Comparison of ENCODE assay signal across 20 mouse cellular contexts in genomic region chr9:63069919-63070318, GRCm38 (mm10).
DNase-seq lines count a peak whose midpoint lies in the region; ATAC-seq lines count a peak whose summit lies in the region.
"Had no signal": no experiment of that assay in that cellular context is flagged by ENCODE, and none has a peak within 500 bp of the region (broad histone marks: within the 10 kb centered on the region; RNA-seq: fewer than 3 reads in every experiment).

No protein-coding gene starts in this region.

- H3K27ac ChIP-seq in midbrain, embryonic 14.5 days (replicated peaks; ENCODE audit: low read depth, low read length): no peak overlapping the region
- no peak overlapping the region for H3K27ac ChIP-seq in midbrain, embryonic 15.5 days
- H3K27ac ChIP-seq: hindbrain, embryonic 15.5 days; limb, embryonic 12.5 days; liver, embryonic 15.5 days; neural tube, embryonic 15.5 days had no signal

- H3K27me3 ChIP-seq in midbrain, embryonic 14.5 days (ENCODE audit: control insufficient read depth, insufficient read depth, low read length): no peaks in the 10 kb centered on the region
- no peaks in the 10 kb centered on the region for H3K27me3 ChIP-seq in midbrain, embryonic 15.5 days (replicated peaks)
- H3K27me3 ChIP-seq: hindbrain, embryonic 15.5 days; limb, embryonic 12.5 days; liver, embryonic 15.5 days; neural tube, embryonic 15.5 days had no signal

- H3K9me3 ChIP-seq in midbrain, embryonic 14.5 days (ENCODE audit: control insufficient read depth, low read length): no peaks in the 10 kb centered on the region
- H3K9me3 ChIP-seq in midbrain, embryonic 15.5 days: no peaks in the 10 kb centered on the region
- H3K9me3 ChIP-seq: hindbrain, embryonic 15.5 days; limb, embryonic 12.5 days; liver, embryonic 15.5 days; neural tube, embryonic 15.5 days had no signal

- whole genome bisulfite sequencing in midbrain, embryonic 14.5 days: 73% methylated on average over 6 of the region's 6 CpGs
- WGBS in midbrain, embryonic 15.5 days: 78% methylated on average over 6 of the region's 6 CpGs

- no peak overlapping the region for H3K4me2 ChIP-seq in midbrain, embryonic 14.5 days (ENCODE audit: low read length)
- no peak overlapping the region for H3K4me2 ChIP-seq in midbrain, embryonic 15.5 days
- H3K4me2 ChIP-seq: hindbrain, embryonic 15.5 days; limb, embryonic 12.5 days; liver, embryonic 15.5 days; neural tube, embryonic 15.5 days had no signal

- DNase-seq in midbrain, embryonic 14.5 days: peak; percentile 18
- DNase-seq in frontal cortex, adult 2 months (ENCODE audit: extremely low spot score in 1 of 2, low spot score in 1 of 2): peak; percentile 77 to 82
- DNase-seq in left cerebral cortex, adult 8-10 months (ENCODE audit: low spot score in 2 of 2): peak; percentile 24 to 70
- DNase-seq in right cerebral cortex, postnatal 36 days (ENCODE audit: low spot score in 2 of 2): peak; percentile 45 to 76
- DNase-seq in embryo, embryonic 10.5 days (ENCODE audit: low spot score): no peak
- DNase-seq in spleen, adult 12 weeks (ENCODE audit: low spot score): no peak
- no peak for DNase-seq in adrenal gland, adult 8-10 months
- DNase-seq: adrenal gland, postnatal 14 days; cerebellum, adult 9-10 months; heart, postnatal 10 days; kidney, adult 11 months; kidney, postnatal 10 days; lung, postnatal 10 days; thymus, postnatal 25 days had no signal

- no peak for ATAC-seq in midbrain, embryonic 14.5 days (ENCODE audit: low FRiP score, low TSS enrichment)
- ATAC-seq in midbrain, embryonic 15.5 days (replicated peaks): no peak

- no peak overlapping the region for H3K9ac ChIP-seq in midbrain, embryonic 14.5 days (replicated peaks; ENCODE audit: low read length)
- no peak overlapping the region for H3K9ac ChIP-seq in midbrain, embryonic 15.5 days
- H3K9ac ChIP-seq: hindbrain, embryonic 15.5 days; limb, embryonic 12.5 days; liver, embryonic 15.5 days; neural tube, embryonic 15.5 days had no signal

- no peaks in the 10 kb centered on the region for H3K36me3 ChIP-seq in midbrain, embryonic 14.5 days (ENCODE audit: control insufficient read depth, insufficient read depth, low read length)
- no peaks in the 10 kb centered on the region for H3K36me3 ChIP-seq in midbrain, embryonic 15.5 days (replicated peaks)
- H3K36me3 ChIP-seq: hindbrain, embryonic 15.5 days; limb, embryonic 12.5 days; liver, embryonic 15.5 days; neural tube, embryonic 15.5 days had no signal

- peaks cover 9% of the 10 kb centered on the region for H3K4me1 ChIP-seq in midbrain, embryonic 14.5 days (ENCODE audit: control insufficient read depth, insufficient read depth, low read length)
- H3K4me1 ChIP-seq in midbrain, embryonic 15.5 days: peaks cover 10% of the 10 kb centered on the region

- no peak overlapping the region for H3K4me3 ChIP-seq in midbrain, embryonic 14.5 days (replicated peaks; ENCODE audit: low read depth, low read length)
- no peak overlapping the region for H3K4me3 ChIP-seq in midbrain, embryonic 15.5 days
- H3K4me3 ChIP-seq: erythroblast, embryonic 14.5 days; hindbrain, embryonic 15.5 days; limb, embryonic 12.5 days; liver, embryonic 15.5 days; neural tube, embryonic 15.5 days had no signal

Comparison
In these comparisons a context has a peak if more than half of its experiments do, and no peak if none do; other contexts are left out.
1. DNase-seq: peak in midbrain, embryonic 14.5 days (single experiment), frontal cortex, adult 2 months (2 of 2), left cerebral cortex, adult 8-10 months (2 of 2) and right cerebral cortex, postnatal 36 days (2 of 2); none in embryo, embryonic 10.5 days (single experiment), spleen, adult 12 weeks (single experiment) and adrenal gland, adult 8-10 months (single experiment).